Mouse (Mus musculus): ENCODE measurements at regions not wholly inside any gene's neighbourhood (a gene's known extent, or its start where the extent isn't known, plus 50 kb on each side); places are given as distances from the start of the nearest gene placed in this dataset.

DNA sequence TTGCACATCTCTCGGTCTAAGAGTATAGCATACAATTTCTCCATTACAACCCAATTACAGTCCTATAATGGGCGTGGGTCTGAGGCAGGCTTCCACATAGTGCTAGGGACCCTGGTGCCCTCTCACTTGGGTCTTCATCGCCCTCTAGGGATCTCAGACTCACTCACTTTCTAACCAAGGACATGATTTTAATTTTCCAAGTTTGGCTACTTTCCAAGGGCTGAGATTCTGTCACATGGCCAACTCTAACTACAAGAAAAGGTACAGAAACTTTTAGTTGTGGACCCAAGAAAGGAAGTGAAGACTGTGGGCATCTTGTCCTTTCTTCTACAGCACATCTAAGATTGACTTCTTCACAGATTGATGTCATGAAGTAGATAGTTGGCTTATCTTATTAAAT, 235.1 kb downstream of the Snx10 start:
- TF ChIP-seq GATA4 (IDR thresholded peaks at IDR 0.05; ENCODE audit: insufficient replicate concordance, low read length), result no peak

DNA sequence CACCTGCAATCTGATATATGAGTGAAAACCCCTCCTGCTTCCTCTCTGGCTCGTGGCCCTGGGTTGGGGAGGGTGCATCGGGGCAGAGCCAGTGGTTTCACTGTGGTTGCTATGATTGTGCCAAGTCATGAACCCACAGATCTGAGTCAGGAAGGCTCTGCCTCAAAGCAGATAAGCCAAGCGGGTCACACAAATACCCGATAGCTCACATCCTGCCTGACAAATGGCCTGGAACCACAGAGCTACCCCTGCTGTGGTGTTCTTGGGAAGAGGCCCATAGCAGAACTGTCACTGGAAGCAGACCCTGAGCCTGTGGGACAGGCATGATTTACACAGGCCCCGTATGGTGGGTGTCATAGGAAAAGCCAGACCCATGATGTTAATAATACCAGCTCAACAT, 236.7 kb downstream of the Snx10 start:
- peak; percentile 74; the same call in 1 of the 2 replicates for TF ChIP-seq GATA4 (IDR thresholded peaks at IDR 0.05; ENCODE audit: insufficient replicate concordance, low read length)

DNA sequence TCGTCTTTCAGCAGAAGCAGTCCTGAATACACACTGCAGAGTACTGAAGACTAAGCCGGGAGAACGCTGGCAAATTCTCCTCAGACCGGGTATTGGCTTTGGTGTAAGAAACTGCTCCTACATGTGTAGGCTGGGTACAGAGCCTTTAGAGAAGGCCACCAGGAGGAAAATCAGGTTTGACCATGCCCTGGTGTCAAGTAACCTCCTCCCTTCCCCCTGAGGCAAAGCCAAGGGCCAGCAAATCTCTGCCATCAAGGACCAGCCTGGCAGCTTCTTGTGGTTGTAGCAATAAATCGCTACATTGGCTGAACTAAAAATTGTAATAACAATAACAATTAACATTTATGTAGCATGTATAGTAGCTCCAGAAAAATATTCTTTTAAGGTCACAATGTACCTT, 237.8 kb downstream of the Snx10 start:
- no peak for TF ChIP-seq GATA4 (IDR thresholded peaks at IDR 0.05; ENCODE audit: insufficient replicate concordance, low read length)

DNA sequence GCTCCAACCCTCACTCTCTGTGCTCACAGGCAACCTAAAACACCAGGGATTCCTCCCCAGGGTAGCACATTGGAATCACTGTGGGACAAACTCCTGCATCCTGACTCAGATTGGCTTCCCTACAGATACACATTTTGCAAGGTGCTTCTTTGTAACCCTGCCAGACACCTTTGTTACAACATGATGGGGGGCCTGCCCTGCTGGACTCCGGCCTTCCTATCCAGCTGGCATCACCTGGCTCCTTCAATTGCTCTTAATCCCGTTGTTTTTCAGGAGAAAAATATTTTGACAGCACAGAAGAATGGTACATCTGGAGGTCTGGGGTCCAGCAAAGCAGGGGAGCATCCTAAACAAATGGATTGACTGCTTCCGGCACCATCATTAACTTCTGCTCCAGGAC, 242.8 kb downstream of the Snx10 start:
- no peak for TF ChIP-seq GATA4 (IDR thresholded peaks at IDR 0.05; ENCODE audit: insufficient replicate concordance, low read length)

DNA sequence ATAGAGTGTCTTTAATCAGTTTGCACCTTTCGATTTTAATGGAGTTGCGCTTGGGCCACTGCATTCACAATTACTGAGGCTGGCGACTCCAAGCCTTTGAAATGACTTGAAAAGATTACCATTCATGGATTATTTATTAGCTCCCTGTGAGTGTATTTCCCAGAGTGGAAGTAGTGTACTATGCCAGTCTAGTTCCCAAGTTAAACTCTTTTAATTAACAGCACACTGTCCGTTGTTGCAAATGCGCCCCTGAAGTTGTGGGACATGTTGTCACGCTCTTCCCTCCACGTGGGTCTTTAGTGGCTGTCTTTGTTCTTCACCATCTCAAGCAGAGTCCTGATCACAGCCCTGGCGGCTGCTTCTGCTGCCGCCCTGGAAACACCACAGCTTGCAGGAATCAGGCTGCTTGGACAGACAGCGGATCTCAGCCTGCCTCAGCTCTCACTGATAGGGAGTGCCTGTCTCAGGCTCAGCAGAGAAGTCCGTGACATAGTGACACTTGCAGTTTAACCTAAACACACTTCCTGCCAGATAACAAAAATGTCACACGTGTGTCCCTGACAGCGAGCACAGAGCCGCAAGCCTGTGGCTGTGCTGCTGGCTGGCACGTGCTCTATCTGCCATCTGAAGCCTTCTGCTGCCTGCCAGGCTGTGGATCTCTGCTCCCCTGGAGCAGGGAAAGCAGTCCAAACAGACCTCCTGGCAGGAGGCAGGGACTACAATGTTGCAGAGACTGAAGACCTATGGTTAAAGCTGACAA, 244.1 kb downstream of the Snx10 start:
- TF ChIP-seq GATA4 (IDR thresholded peaks at IDR 0.05; ENCODE audit: insufficient replicate concordance, low read length), result no peak

DNA sequence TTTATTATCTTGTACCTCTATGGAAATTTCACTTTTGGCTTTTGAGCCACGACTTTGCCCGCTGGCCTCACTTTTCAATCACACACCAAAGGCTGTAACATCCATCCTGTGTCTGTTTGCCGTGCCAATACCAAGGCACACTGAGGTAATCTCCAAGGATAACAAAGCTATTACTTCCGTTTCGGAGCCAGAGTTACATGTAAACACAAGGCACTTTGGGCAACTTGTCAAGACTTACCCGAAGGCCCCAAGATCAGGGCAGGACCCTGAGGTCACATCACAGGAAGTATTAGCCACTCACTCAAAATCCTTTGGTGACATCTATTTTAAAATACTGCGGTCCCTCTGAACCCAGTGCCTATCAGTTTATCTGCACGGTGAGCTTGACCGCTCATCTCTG, 241.3 kb downstream of the Skap2 start:
- TF ChIP-seq GATA4 (IDR thresholded peaks at IDR 0.05; ENCODE audit: insufficient replicate concordance, low read length), result no peak

DNA sequence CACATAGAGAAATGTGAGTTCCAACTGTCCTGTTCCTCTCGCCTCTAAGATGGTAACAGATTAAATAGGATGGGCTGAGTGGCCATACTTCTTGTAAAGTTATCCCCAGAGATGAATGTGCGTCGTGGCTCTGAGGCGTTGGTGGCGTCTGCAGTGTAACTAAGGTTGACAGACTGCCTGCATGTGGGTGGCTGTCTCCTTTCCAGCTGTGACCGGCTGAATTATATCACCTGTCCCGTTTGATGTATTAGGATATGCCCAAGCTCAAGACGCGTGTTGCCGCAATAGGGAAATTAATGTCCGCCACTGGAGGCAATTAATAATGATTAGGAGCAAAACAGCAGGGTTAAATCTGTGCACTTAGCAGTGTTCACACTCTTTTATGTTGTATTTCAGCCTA, 240.9 kb downstream of the Skap2 start:
- no peak for TF ChIP-seq GATA4 (IDR thresholded peaks at IDR 0.05; ENCODE audit: insufficient replicate concordance, low read length)

DNA sequence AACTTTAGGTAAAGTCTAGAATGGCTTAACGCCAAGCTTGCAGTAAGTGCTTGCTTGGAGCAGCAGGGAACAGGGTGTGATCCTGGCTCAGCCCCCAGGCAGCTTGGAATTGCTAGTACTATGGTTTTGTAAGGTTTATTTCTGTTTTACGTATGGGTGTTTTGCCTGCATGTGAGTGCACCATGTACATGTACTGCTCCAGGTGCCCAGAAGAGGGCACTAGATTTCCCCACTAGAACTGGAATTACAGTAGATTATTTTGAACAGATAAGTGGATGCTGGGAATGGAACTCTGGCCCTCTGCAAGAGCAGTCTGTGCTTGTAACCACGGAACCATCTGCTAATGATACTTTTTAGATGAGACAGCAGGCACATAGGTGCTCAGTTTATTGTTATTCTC, 237.6 kb downstream of the Skap2 start:
- TF ChIP-seq GATA4 (IDR thresholded peaks at IDR 0.05; ENCODE audit: insufficient replicate concordance, low read length), result no peak

DNA sequence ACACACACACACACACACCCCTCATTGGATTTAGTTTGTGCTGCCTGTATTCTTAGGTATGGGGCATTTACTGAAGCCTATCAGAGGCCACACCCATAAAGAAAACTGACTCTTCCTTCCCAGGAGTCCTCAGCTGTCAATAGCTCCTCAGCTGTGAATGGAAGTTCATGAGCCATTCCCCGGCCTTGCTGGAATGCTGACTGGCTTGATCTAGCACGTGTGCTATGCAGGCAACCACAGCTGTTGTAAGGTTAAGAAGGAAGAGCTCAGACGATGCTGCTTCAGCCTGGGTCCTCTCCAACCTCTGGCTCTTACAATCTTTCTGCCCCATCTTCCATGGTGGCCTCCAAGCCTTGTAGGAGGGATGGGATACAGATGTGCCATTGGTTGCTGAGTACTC, 226.7 kb downstream of the Skap2 start:
- no peak for TF ChIP-seq GATA4 (IDR thresholded peaks at IDR 0.05; ENCODE audit: insufficient replicate concordance, low read length)

DNA sequence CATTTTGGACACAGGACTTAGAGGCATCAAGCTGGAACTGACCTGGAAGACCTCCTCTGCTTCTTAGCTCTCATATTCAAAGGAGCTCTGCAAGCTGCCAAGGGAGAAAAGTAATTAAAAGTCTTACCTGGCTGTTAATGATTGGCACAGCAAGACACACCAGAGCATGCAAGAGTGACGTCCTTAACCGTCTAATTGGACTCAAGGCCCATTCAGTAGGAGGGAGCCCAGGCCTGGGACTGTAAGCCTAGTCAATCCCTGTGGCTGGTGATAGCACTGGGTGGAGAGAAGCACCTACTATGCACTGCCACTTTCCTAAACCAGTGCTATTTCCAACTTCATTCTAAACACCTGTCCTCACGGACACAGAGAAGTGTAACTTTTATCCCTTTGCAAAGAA, 225.5 kb downstream of the Skap2 start:
- no peak for TF ChIP-seq GATA4 (IDR thresholded peaks at IDR 0.05; ENCODE audit: insufficient replicate concordance, low read length)

DNA sequence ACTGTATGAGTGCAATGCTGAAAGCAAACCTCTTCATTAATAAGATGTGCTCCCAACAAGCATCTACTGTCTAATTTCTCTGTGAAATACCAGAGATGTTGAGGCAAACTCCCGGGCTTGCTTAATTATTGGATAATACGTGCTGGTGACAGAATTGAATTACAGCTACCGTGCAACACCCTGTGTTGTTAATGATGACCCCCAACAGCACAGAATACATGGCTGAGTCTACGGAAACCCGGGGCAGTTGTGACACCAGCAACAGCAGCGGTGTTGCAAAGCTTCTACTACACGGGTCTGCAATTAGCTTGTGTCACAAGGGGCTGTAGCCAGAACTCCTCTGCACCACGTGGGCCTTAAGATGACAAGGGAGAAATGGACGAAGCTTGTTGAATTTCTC, 224.2 kb downstream of the Skap2 start:
- no peak for TF ChIP-seq GATA4 (IDR thresholded peaks at IDR 0.05; ENCODE audit: insufficient replicate concordance, low read length)

DNA sequence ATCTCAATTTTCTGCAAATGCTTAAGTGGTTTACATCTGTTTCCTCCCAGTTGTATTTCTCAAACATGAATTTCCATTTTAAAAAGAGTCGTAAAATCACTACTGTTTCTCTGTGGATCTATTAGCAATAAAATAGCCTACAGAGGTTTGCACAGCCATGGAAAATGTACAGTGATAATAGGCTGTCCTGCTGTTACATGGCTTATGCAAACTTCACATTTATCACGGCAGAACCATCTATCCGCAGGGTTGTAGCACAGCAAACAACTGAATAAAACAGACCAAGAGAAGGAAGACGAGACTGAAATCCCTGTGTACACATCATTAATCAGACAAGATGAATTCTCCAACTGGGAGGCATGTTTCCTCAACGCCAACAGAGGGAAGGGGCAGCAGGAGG, 222.1 kb downstream of the Skap2 start:
- TF ChIP-seq GATA4 (IDR thresholded peaks at IDR 0.05; ENCODE audit: insufficient replicate concordance, low read length), result no peak

DNA sequence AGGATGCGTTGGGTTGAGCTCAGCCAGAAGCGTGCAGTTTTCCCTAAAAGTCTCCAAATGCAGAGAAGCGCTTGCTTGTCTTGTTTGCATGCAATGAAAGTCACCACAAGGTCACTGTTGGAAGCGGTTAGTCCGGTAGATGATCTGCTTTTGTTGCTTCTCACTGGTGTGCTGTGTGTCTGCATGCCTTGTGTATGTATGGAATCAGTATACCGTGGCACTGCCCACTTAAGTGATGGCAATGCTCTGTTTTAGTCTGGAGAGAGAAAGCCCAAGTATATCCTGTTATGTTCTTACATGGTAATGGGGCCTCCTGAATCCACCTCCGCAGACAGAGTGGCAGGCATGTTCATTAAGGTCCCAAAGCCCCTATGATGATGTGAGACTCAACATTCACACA, 221.7 kb downstream of the Skap2 start:
- TF ChIP-seq GATA4 (IDR thresholded peaks at IDR 0.05; ENCODE audit: insufficient replicate concordance, low read length), result no peak

DNA sequence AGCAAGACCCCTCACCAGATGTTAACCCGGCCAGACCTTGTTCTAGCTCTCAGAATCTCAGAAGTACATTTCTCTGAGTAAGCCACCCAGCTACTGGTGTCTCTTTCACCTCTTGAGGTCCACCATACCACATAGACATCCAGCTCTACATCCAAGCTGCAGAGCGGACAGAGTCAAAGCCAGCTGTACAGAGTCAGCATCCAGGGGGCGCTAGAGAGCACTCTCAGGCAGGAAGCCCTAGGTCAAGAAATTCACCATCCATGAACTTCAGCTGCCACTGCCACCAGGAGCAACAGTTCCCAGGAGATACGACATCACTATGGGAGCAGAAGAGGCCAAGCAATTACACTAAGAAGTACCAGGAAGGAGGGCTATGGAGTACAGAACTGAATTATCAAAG, 217.0 kb downstream of the Skap2 start:
- TF ChIP-seq GATA4 (IDR thresholded peaks at IDR 0.05; ENCODE audit: insufficient replicate concordance, low read length), result no peak

DNA sequence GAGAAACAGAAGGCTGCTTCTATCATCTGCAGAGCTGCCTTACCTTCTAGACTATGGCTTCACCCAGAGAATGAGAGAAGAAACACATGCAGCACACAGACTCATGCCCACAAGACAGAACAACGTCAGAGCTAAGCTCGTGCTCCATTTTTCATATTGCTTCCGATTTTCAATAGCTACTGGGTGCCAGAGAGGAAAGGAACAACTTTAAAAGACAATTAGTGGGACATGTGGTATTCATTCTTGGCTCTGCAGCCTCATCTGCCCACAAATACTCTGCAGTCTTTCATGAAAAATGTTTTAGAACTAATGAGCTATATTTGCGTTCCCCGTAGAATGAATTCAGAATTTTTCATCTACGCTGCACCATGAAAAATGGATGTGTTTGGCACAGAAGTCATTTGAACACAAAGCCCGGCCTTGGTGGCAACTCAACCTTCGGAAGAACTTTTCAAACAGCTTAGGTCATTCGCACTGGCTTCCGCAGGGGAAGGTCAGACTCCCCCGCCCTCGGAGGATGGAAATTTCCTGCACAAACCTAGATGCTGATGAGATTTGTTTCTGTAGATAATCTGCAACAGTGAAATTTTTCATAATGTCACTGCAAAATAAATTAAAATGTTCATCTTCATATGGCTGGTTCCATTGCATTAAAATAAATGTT, 213.6 kb downstream of the Skap2 start:
- no peak for TF ChIP-seq GATA4 (IDR thresholded peaks at IDR 0.05; ENCODE audit: insufficient replicate concordance, low read length)

DNA sequence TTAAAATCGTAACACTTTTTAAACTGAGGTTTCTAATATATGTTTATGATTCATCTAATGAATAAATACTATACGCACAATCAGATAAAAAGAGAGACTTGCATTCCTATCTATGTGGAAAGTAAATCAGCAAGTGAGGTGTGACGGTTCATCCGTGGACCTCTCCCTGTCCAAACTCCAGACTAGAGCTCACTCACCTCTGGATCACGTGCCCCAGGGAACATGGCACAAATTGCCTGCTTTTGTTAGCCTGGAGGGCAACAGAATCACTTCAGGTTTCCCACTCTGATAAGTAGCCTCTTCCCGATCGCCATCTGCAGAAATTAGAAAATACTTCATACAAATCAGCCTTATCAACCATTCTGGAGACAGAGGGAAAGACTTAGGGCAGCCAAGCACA, 206.7 kb downstream of the Skap2 start:
- TF ChIP-seq GATA4 (IDR thresholded peaks at IDR 0.05; ENCODE audit: insufficient replicate concordance, low read length), result no peak
